Mouse (Mus musculus) granulocyte monocyte progenitor cell, adult 5-6 weeks (primary cell): ENCODE data around the gene Lrch1. TPM values are rescaled to one million over a fixed set of nuclear protein-coding genes. Genes with fewer than 3 reads are reported as not detected.
A peak's percentile ranks its signal among the peaks of the same experiment; 100 is the strongest.

Source experiments
- ATAC-seq: replicated peaks from 2 replicates; pipeline ENCODE4 v1.8.0; 2016; ENCODE audit warnings: mild to moderate bottlenecking, moderate TSS enrichment, inconsistent platforms; ENCODE audit not compliant: poor library complexity, severe bottlenecking
- total RNA-seq, 2 experiments: library from RNA; stranded (forward) in 1 of 2; stranded (reverse) in 1 of 2; fragments of 200-712, 200-1000 nt in 1 of 2; fragments of >200 nt in 1 of 2; fragmentation: Nextera tagmentation in 1 of 2; gene quantifications; 2 replicates each; pipeline ENCODE4 v1.2.3; 2014 to 2017

Lrch1 gene
- total RNA-seq, 2 experiments from 2014 or later = 11.3 to 12.4 TPM

GRCm38 (mm10) chr14:74864805-74865483 lies 82.7 kb downstream of the Lrch1 start:
- no peak for ATAC-seq

- ATAC-seq = no peak
These were observed 86.2 kb downstream of the Lrch1 start for GRCm38 (mm10) chr14:74861456-74861855.

GRCm38 (mm10) chr14:74859154-74859553 lies 88.5 kb downstream of the Lrch1 start:
- no peak for ATAC-seq

GRCm38 (mm10) chr14:74855429-74855828 lies 92.2 kb downstream of the Lrch1 start:
- peak; percentile 80 for ATAC-seq

GRCm38 (mm10) chr14:74853759-74854100 lies 93.9 kb downstream of the Lrch1 start:
- no peak for ATAC-seq

- ATAC-seq = no peak
These were observed 94.5 kb downstream of the Lrch1 start for GRCm38 (mm10) chr14:74852965-74853758.

GRCm38 (mm10) chr14:74851866-74852265 lies 95.8 kb downstream of the Lrch1 start:
- ATAC-seq = no peak

- no peak for ATAC-seq
These were observed 98.7 kb downstream of the Lrch1 start for GRCm38 (mm10) chr14:74849020-74849419.

GRCm38 (mm10) chr14:74848224-74848623 lies 99.5 kb downstream of the Lrch1 start:
- peak; percentile 72 for ATAC-seq

GRCm38 (mm10) chr14:74847311-74848133 lies 100.2 kb downstream of the Lrch1 start:
- ATAC-seq = peak; percentile 95

GRCm38 (mm10) chr14:74846668-74847067 lies 101.0 kb downstream of the Lrch1 start:
- ATAC-seq = no peak

GRCm38 (mm10) chr14:74845661-74846274 lies 101.9 kb downstream of the Lrch1 start:
- no peak for ATAC-seq

GRCm38 (mm10) chr14:74841708-74842107 lies 106.0 kb downstream of the Lrch1 start:
- ATAC-seq = peak; percentile 95

GRCm38 (mm10) chr14:74841297-74841696 lies 106.4 kb downstream of the Lrch1 start:
- no peak for ATAC-seq

GRCm38 (mm10) chr14:74840820-74841219 lies 106.9 kb downstream of the Lrch1 start:
- no peak for ATAC-seq

GRCm38 (mm10) chr14:74840328-74840727 lies 107.3 kb downstream of the Lrch1 start:
- no peak for ATAC-seq

- no peak for ATAC-seq
These were observed 108.9 kb downstream of the Lrch1 start for GRCm38 (mm10) chr14:74838816-74839215.

GRCm38 (mm10) chr14:74835010-74835409 lies 112.7 kb downstream of the Lrch1 start:
- no peak for ATAC-seq

GRCm38 (mm10) chr14:74834215-74834614 lies 113.5 kb downstream of the Lrch1 start:
- no peak for ATAC-seq

- no peak for ATAC-seq
These were observed 116.0 kb downstream of the Lrch1 start for GRCm38 (mm10) chr14:74831653-74832052.
